Mouse (Mus musculus): ENCODE data around the gene Elmo1. TPM values are rescaled to one million over a fixed set of nuclear protein-coding genes. Genes with fewer than 3 reads are reported as not detected.

Elmo1 gene
- polyA plus RNA-seq, 1 experiment from 2014 or later, result 24.3 TPM

DNA sequence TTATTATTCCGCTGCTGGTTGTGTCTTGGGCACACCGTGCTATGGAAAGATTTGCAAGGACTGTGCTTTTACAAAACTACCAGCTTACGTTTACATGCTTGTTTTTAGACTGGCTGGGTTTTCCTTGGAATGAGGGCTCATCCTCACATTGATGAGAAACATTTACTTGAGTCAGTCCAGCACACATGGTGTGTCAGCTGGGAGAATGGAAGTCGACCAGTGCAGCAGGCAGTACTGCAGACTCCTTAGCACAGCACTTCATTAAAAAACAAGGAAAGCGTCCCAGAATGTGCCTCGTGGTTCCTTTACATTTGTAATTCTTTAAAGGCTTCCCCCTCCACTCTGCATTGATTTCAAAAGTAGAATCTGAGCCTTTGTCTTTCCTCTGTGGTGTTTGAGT is 179.8 kb downstream of the Elmo1 start:
- H3K27ac ChIP-seq, result no peak overlapping the region
- H3K9me3 ChIP-seq (replicated peaks), result no peaks in the 10 kb centered on the region
- H3K4me1 ChIP-seq, result 0 out of 2 replicates have a peak, but pooled peaks cover 4% of the 10 kb centered on the region
- no peak overlapping the region for H3K4me2 ChIP-seq
- no peaks in the 10 kb centered on the region for H3K36me3 ChIP-seq (ENCODE audit: poor library complexity, severe bottlenecking)
- no peaks in the 10 kb centered on the region for H3K27me3 ChIP-seq
- peak; percentile 80; the same call in 1 of the 2 replicates for ATAC-seq
- WGBS, result 56% methylated on average over 6 of the region's 6 CpGs
- H3K4me3 ChIP-seq, result no peak overlapping the region
- no peak overlapping the region for H3K9ac ChIP-seq

DNA sequence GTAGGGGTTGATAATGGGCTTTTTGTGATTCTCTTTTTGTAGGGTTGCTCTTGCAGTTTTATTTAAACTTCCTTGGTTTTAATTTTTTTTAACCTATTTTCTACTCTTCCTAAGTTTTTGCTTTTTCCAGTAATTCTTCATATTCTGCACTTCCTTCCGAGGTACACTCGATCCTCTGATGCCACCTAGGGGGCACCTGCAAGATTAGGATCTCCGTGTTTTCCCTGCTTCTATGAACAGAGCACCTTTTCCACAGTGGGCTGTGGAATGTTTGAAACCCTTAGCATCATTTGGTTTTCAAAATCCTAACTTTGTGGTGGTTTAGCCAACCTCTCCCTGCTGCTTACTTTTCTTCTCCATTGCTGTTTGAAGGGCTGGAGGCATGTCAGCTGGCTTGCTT is 181.4 kb downstream of the Elmo1 start:
- ATAC-seq, result 0 out of 2 replicates have a peak, but pooled peaks have one; percentile 55
- H3K4me1 ChIP-seq, result 0 out of 2 replicates have a peak, but pooled peaks cover 4% of the 10 kb centered on the region
- 42% methylated on average over 3 of the region's 3 CpGs for WGBS
- H3K27me3 ChIP-seq, result no peaks in the 10 kb centered on the region
- H3K36me3 ChIP-seq (ENCODE audit: poor library complexity, severe bottlenecking), result no peaks in the 10 kb centered on the region
- H3K27ac ChIP-seq, result no peak overlapping the region
- H3K4me3 ChIP-seq, result no peak overlapping the region
- no peak overlapping the region for H3K9ac ChIP-seq
- no peaks in the 10 kb centered on the region for H3K9me3 ChIP-seq (replicated peaks)
- no peak overlapping the region for H3K4me2 ChIP-seq

DNA sequence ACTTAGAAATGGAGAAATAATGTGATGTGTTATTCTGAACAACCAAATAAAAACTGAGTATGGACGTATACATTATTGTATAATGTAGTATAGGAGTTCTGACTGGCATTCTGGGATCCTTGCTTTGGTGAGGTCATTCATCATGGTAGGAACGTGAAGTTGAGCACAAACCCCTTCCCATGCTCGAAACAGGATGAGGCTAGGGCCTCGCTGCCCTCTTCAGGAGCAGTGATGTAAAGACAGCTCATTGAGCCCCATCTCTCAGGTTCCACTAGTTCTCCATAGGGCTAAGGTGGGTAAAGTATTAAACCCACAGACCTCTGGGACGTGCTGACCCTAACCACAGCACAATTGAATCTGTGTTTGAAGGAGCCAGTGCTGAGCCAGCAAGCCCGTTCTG is 182.2 kb downstream of the Elmo1 start:
- H3K27me3 ChIP-seq, result no peaks in the 10 kb centered on the region
- H3K4me2 ChIP-seq, result no peak overlapping the region
- peak; percentile 72 for ATAC-seq
- 0 out of 2 replicates have a peak, but pooled peaks cover 4% of the 10 kb centered on the region for H3K4me1 ChIP-seq
- H3K4me3 ChIP-seq, result no peak overlapping the region
- H3K27ac ChIP-seq, result no peak overlapping the region
- no peak overlapping the region for H3K9ac ChIP-seq
- 52% methylated on average over 6 of the region's 6 CpGs for WGBS
- no peaks in the 10 kb centered on the region for H3K36me3 ChIP-seq (ENCODE audit: poor library complexity, severe bottlenecking)
- no peaks in the 10 kb centered on the region for H3K9me3 ChIP-seq (replicated peaks)

DNA sequence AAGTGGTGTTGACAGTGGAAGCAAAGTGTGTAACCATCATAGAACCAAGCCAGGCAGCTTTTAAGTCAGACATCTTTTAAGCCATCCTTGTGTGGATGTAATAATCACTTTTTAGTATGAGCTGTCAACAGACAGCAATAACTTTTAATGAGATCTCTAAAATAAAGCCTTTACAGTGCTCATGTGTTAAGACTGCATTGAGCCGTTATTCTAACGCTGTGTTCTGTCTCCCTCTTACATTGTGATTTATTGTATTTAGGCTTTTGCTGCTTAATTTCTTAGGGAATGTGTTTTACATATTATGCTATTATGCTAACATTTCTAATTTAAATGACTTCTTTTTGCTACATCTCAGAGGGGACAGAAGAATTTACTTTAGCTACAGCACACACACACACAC is 189.5 kb downstream of the Elmo1 start:
- ATAC-seq, result no peak
- H3K4me2 ChIP-seq, result no peak overlapping the region
- H3K27me3 ChIP-seq, result no peaks in the 10 kb centered on the region
- no peak overlapping the region for H3K4me3 ChIP-seq
- H3K9me3 ChIP-seq (replicated peaks), result no peaks in the 10 kb centered on the region
- WGBS, result 92% methylated on average over 2 of the region's 2 CpGs
- H3K4me1 ChIP-seq, result no peaks in the 10 kb centered on the region
- H3K27ac ChIP-seq, result no peak overlapping the region
- no peaks in the 10 kb centered on the region for H3K36me3 ChIP-seq (ENCODE audit: poor library complexity, severe bottlenecking)
- no peak overlapping the region for H3K9ac ChIP-seq

GRCm38 (mm10) chr13:20283891-20284290 is 193.5 kb downstream of the Elmo1 start:
- Histone ChIP-seq H3K9ac (no peak overlapping the region), H3K4me2 (no peak overlapping the region), H3K27ac (no peak overlapping the region), H3K4me1 (no peaks in the 10 kb centered on the region), H3K36me3 (ENCODE audit: poor library complexity, severe bottlenecking) (no peaks in the 10 kb centered on the region), H3K27me3 (no peaks in the 10 kb centered on the region), H3K4me3 (no peak overlapping the region), H3K9me3 (replicated peaks) (no peaks in the 10 kb centered on the region)
- ATAC-seq, result no peak
- WGBS, result 92% methylated on average over 7 of the region's 7 CpGs

- Histone ChIP-seq H3K9me3 (replicated peaks) (no peaks in the 10 kb centered on the region), H3K4me3 (no peak overlapping the region), H3K9ac (no peak overlapping the region), H3K27ac (no peak overlapping the region), H3K4me2 (no peak overlapping the region), H3K27me3 (no peaks in the 10 kb centered on the region), H3K4me1 (no peaks in the 10 kb centered on the region), H3K36me3 (ENCODE audit: poor library complexity, severe bottlenecking) (no peaks in the 10 kb centered on the region)
- WGBS, result 90% methylated on average over 6 of the region's 6 CpGs
- ATAC-seq, result no peak
These were observed 196.3 kb downstream of the Elmo1 start for GRCm38 (mm10) chr13:20286680-20287079.

- H3K27me3 ChIP-seq, result no peaks in the 10 kb centered on the region
- no peak overlapping the region for H3K4me2 ChIP-seq
- no peaks in the 10 kb centered on the region for H3K36me3 ChIP-seq (ENCODE audit: poor library complexity, severe bottlenecking)
- H3K9ac ChIP-seq, result no peak overlapping the region
- 63% methylated on average over 7 of the region's 7 CpGs for WGBS
- no peaks in the 10 kb centered on the region for H3K4me1 ChIP-seq
- H3K27ac ChIP-seq, result no peak overlapping the region
- peak; percentile 59; the same call in 1 of the 2 replicates for ATAC-seq
- H3K4me3 ChIP-seq, result no peak overlapping the region
- H3K9me3 ChIP-seq (replicated peaks), result no peaks in the 10 kb centered on the region
These were observed 198.0 kb downstream of the Elmo1 start for GRCm38 (mm10) chr13:20288393-20288792.

- no peak for ATAC-seq
- Histone ChIP-seq H3K27me3 (no peaks in the 10 kb centered on the region), H3K9me3 (replicated peaks) (no peaks in the 10 kb centered on the region), H3K27ac (no peak overlapping the region), H3K9ac (no peak overlapping the region), H3K4me2 (no peak overlapping the region), H3K36me3 (ENCODE audit: poor library complexity, severe bottlenecking) (no peaks in the 10 kb centered on the region), H3K4me3 (no peak overlapping the region), H3K4me1 (no peaks in the 10 kb centered on the region)
- WGBS, result 89% methylated on average over 10 of the region's 10 CpGs
These were observed 200.0 kb downstream of the Elmo1 start for GRCm38 (mm10) chr13:20290412-20290811.

GRCm38 (mm10) chr13:20292348-20292747 is 202.0 kb downstream of the Elmo1 start:
- H3K9ac ChIP-seq, result no peak overlapping the region
- H3K27me3 ChIP-seq, result no peaks in the 10 kb centered on the region
- H3K4me1 ChIP-seq, result no peaks in the 10 kb centered on the region
- H3K36me3 ChIP-seq (ENCODE audit: poor library complexity, severe bottlenecking), result no peaks in the 10 kb centered on the region
- H3K4me2 ChIP-seq, result no peak overlapping the region
- no peak overlapping the region for H3K4me3 ChIP-seq
- peak; percentile 71 for ATAC-seq
- WGBS, result 2% methylated on average over 5 of the region's 5 CpGs
- H3K9me3 ChIP-seq (replicated peaks), result no peaks in the 10 kb centered on the region
- H3K27ac ChIP-seq, result no peak overlapping the region

GRCm38 (mm10) chr13:20295278-20295970 is 205.0 kb downstream of the Elmo1 start:
- Histone ChIP-seq H3K36me3 (ENCODE audit: poor library complexity, severe bottlenecking) (no peaks in the 10 kb centered on the region), H3K9ac (no peak overlapping the region), H3K9me3 (replicated peaks) (no peaks in the 10 kb centered on the region), H3K27ac (no peak overlapping the region), H3K4me3 (no peak overlapping the region), H3K4me1 (no peaks in the 10 kb centered on the region), H3K4me2 (no peak overlapping the region), H3K27me3 (no peaks in the 10 kb centered on the region)
- ATAC-seq, result no peak
- WGBS, result 88% methylated on average over 16 of the region's 16 CpGs

DNA sequence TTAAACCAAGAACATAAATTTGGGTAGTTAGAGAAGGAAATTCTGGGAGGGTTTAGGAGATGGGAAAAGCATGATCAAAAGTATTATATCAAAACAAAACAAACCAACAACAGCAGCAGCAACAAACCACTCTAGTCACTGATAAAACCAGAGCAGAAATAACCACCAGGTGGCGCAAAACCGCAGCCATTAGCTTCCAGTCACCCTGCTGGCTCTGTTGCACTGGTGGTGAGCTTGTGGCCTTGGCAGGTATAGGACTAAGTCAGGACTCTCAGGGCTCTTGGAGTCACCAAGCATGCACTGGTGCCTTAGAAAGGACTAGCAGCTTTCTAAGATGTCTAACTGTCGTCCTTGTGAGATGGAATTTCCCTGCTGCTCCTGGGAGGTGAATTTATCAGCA is 207.4 kb downstream of the Elmo1 start:
- ATAC-seq, result peak; percentile 66
- H3K9me3 ChIP-seq (replicated peaks), result no peaks in the 10 kb centered on the region

GRCm38 (mm10) chr13:20299424-20299823 is 209.0 kb downstream of the Elmo1 start:
- H3K9me3 ChIP-seq (replicated peaks), result no peaks in the 10 kb centered on the region
- no peak overlapping the region for H3K27ac ChIP-seq
- no peaks in the 10 kb centered on the region for H3K27me3 ChIP-seq
- H3K4me3 ChIP-seq, result no peak overlapping the region
- WGBS, result 67% methylated on average over 3 of the region's 3 CpGs
- no peak overlapping the region for H3K4me2 ChIP-seq
- H3K9ac ChIP-seq, result no peak overlapping the region
- peak; percentile 72 for ATAC-seq
- H3K36me3 ChIP-seq (ENCODE audit: poor library complexity, severe bottlenecking), result no peaks in the 10 kb centered on the region
- H3K4me1 ChIP-seq, result no peaks in the 10 kb centered on the region

More for the DNA sequence above, 207.4 kb downstream of the Elmo1 start:
- Histone ChIP-seq H3K9ac (no peak overlapping the region), H3K4me2 (no peak overlapping the region), H3K27me3 (no peaks in the 10 kb centered on the region), H3K27ac (no peak overlapping the region), H3K4me1 (no peaks in the 10 kb centered on the region), H3K4me3 (no peak overlapping the region), H3K36me3 (ENCODE audit: poor library complexity, severe bottlenecking) (no peaks in the 10 kb centered on the region)
- WGBS, result 14% methylated on average over 3 of the region's 3 CpGs

DNA sequence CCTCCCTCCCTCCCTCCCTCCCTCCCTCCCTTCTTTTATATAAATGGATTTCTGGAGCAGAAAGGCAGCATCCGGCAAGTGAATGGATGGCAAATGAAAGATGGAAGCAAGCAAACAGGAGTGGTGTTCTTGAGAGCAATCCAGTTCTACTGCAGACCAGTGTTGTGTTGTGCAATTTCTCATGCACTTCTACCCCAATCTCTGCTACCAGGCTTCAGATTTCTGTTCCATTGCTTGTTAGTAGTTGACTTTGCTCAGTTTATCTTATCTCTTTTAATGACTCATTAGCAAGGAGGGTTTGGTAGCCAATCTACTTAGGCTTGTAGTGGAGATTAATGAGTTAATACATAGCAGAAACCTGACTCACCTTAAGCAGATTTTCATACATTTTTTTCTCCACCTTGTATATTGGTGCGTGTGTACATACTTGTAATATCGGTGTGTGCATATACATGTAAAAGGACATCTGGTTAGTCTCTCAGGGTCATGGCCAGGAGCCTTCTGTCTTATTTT is 209.7 kb downstream of the Elmo1 start:
- no peak overlapping the region for H3K4me3 ChIP-seq
- H3K9me3 ChIP-seq (replicated peaks), result no peaks in the 10 kb centered on the region
- H3K27me3 ChIP-seq, result no peaks in the 10 kb centered on the region
- no peak overlapping the region for H3K9ac ChIP-seq
- H3K4me2 ChIP-seq, result no peak overlapping the region
- H3K36me3 ChIP-seq (ENCODE audit: poor library complexity, severe bottlenecking), result no peaks in the 10 kb centered on the region
- ATAC-seq, result no peak
- no peak overlapping the region for H3K27ac ChIP-seq
- no peaks in the 10 kb centered on the region for H3K4me1 ChIP-seq
- 74% methylated on average over 3 of the region's 3 CpGs for WGBS

Measured in forebrain, embryonic 13.5 days (tissue).